Mouse (Mus musculus): Measurements from ENCODE around the gene Catspere2. TPM values are rescaled to one million over a fixed set of nuclear protein-coding genes. Genes with fewer than 3 reads are reported as not detected.
"Not testable (repeated sequence)": the region's sequence is repeated elsewhere in the genome, so short reads cannot be mapped to it uniquely, and the experiment has no call there.

The Catspere2 gene
- 1.4 and 2.3 TPM in 2 replicates for polyA plus RNA-seq (2012; rRNA removed)

DNA sequence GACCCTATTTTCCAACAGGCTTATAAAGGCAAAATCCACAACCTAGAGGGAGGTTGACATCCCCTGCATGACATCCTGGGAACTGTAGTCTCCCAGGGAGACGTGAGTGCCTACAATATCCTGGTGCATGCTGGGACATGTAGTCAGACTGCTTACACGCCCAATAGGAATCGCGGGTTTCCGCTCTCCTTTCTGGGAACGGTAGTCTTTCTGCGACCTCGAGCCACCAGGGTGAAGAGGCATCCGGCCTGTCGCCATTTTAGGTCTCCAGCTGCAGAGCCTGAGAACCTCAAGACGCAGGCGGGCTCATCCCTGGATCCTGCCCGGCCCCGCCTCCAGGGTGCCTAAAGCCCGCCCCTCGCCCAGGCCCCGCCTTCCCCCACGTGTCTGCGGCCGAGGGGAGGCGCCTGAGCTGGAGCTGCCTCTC lies at the start of gene Catspere2:
Catspere2 (plus strand) TSS at position 400 of the 427 bp plus-strand sequence.
- not testable (repeated sequence) for H3K4me1 ChIP-seq (ENCODE audit: control insufficient read depth, insufficient read depth, low read length)
- DNase-seq: peak; percentile 100
- under 1% methylated on average over 21 of the region's 21 CpGs for WGBS
- peak within 1 kb of the TSS; percentile 35 for H3K4me3 ChIP-seq (replicated peaks; ENCODE audit: extremely low read depth, low read depth, low read length)

DNA sequence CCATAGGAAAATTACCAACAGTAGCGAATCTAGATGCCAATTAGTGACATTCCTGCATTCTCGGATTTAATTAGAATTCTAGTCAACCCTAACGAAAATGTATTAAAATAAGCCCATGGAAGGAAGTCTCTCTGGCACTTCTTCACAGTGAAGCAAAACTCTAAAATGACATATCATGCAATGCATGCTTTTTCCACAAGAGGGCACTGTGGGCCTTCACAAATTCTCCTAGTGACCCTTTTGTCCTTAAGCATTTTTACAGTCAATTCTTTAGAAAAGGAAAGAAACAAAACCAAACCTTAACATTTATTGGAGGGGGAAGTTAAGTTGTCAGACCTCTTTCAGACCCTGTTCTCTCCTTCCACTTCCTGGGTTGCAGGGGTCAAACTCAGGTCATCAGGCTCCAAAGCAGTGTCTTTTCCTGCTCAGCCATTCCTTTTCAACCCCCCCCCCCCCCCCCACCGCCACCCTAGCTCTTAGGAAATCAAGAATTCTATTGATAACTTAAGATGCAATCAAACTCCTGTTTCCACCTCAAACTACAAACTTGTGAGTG lies 42.7 kb upstream of the Catspere2 start:
- TF ChIP-seq CTCF (IDR thresholded peaks at IDR 0.05; ENCODE audit: insufficient read depth, low read length): peak; percentile 4; the same call in 1 of the 2 replicates
- DNase-seq; H3K4me1 ChIP-seq (ENCODE audit: control insufficient read depth, insufficient read depth, low read length); H3K4me3 ChIP-seq (replicated peaks; ENCODE audit: extremely low read depth, low read depth, low read length): not testable (repeated sequence)
- 2% methylated on average over 3 of the region's 4 CpGs for WGBS

DNA sequence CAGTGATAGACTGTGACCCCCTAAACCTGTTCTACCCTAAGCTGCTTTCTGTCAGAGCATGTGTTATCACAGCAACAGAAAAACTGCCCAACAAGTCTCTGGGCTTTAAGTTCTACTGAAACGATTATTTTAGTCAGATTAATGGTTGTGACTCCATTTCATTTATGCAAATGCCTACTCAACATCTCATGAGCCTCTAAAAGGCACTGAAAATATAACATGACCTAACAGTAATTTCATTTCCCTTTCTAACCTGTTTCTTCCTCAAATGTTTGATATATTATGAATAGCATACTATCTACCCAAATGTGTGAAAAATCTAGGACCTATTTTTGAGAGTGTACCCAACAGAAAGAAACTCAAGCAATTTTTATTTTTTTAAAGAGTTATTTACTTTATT lies 1.9 kb upstream of the Catspere2 start:
- 76% methylated on average over 1 of the region's 1 CpGs for WGBS
- H3K4me1 ChIP-seq (ENCODE audit: control insufficient read depth, insufficient read depth, low read length): no peaks in the 10 kb centered on the region
- H3K4me3 ChIP-seq (replicated peaks; ENCODE audit: extremely low read depth, low read depth, low read length): no peak overlapping the region

DNA sequence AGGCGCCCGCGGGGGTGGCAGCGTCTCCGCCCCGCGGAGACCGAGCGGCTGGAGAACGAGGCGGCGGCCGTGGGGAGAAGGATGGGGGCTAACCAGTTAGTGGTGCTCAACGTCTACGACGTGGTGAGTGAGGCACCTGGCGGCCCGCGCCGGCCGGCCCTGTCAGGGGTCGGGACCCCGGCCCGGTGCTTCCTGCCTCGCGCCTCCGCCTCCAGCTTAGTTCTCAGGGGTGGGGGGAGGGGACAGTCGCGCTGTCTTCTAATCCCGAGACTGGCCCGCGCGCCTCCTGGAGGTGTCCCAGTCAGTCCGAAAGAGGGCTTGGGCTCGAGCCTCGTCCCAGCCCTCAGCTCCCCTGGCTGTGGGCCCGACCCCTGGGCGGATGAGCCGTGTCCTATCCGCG lies 359 bp downstream of the Catspere2 start:
- peak overlapping the region; percentile 35 for H3K4me3 ChIP-seq (replicated peaks; ENCODE audit: extremely low read depth, low read depth, low read length)
- not testable (repeated sequence) for H3K4me1 ChIP-seq (ENCODE audit: control insufficient read depth, insufficient read depth, low read length); DNase-seq
- 0% methylated on average over 23 of the region's 41 CpGs for WGBS

More for the DNA sequence above, 1.9 kb upstream of the Catspere2 start:
- no peak for DNase-seq
- TF ChIP-seq CTCF (IDR thresholded peaks at IDR 0.05; ENCODE audit: insufficient read depth, low read length) (no peak), POLR2A (IDR thresholded peaks at IDR 0.05; ENCODE audit: borderline replicate concordance, extremely low read depth, low read depth, low read length) (no peak)

DNA sequence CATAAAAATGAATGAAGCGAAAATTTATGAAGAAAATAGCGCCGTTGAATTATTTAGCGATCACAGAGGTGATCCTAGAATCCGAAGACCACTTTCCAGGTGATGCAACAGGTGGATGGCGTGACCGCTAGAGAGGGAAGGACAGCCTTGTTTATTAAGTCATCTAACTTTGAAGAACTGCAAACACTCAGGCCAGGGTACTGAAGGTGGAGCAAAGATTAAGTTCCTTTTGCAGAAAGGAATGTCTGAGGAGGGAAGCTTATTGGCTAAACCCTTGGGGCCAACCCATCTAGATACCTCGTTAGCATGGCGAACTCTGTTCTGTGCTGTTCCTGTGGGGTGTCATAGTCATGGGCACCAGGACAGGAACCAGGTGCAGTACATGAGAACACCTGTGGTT lies 983 bp downstream of the Catspere2 start:
- peak; percentile 46 for DNase-seq
- H3K4me3 ChIP-seq (replicated peaks; ENCODE audit: extremely low read depth, low read depth, low read length): no peak overlapping the region
- TF ChIP-seq CTCF (IDR thresholded peaks at IDR 0.05; ENCODE audit: insufficient read depth, low read length): no peak
- TF ChIP-seq POLR2A (IDR thresholded peaks at IDR 0.05; ENCODE audit: borderline replicate concordance, extremely low read depth, low read depth, low read length): no peak
- 48% methylated on average over 9 of the region's 9 CpGs for WGBS
- H3K4me1 ChIP-seq (ENCODE audit: control insufficient read depth, insufficient read depth, low read length): no peaks in the 10 kb centered on the region

DNA sequence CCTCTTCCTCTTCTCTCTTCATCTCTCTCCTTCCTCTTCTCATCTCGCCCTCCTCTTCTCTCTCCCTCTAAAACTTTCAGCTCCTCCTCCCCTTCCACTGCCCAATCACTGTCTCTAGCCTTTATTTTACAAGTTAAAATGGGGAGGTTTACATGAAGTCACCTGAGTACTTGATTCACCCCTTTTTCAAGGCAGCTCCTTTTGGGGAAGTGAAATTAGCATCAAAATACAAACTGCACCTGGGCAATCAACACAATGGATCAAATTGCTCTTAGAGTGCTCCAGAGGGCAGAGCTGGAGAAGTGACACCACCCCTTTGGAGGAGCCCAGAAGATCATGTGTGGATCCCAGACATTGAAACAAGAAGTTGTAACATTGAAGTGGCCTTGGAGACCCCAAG lies 4.3 kb downstream of the Catspere2 start:
- not testable (repeated sequence) for H3K4me3 ChIP-seq (replicated peaks; ENCODE audit: extremely low read depth, low read depth, low read length); H3K4me1 ChIP-seq (ENCODE audit: control insufficient read depth, insufficient read depth, low read length); DNase-seq
- 77% methylated on average over 1 of the region's 1 CpGs for WGBS

DNA sequence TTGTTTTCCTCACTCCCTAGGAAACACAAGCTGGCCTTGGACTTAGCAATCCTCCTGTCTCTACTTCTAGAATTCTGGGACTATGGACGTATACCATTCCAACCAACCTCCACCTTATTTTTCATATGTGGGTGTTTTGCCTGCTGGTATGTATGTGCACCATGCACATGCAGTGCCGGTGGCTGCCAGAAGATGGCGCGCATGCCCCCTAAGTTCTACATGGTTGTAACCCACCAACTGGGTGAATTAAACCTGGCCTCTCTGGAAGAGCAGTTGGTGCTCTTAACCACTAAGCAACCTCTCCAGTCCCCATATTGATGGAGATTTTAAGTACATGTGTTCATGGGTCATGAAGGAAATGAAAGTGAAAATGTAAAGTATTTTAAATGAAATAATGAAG lies 89.6 kb downstream of the Catspere2 start:
- WGBS: 64% methylated on average over 4 of the region's 4 CpGs
- DNase-seq: not testable (repeated sequence)

DNA sequence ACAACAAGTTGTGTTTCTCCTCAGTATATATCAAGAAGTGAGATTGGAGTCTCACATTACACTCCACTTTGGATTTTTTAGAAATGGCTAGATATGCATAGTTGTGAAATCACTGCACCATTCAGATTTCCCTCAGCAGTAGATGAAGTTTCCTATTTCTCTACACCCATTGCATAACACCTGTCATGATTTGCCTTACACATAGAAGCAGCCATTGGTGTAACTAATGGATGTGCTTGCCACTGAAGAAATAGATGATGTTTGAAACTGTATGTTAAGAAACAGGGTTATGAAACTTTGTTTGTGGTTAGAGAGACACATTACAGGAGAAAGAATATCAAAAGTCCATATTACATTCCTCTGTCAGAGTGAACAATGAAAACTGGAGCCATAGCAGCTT lies 114.6 kb downstream of the Catspere2 start:
- not testable (repeated sequence) for H3K4me3 ChIP-seq (replicated peaks; ENCODE audit: extremely low read depth, low read depth, low read length); H3K4me1 ChIP-seq (ENCODE audit: control insufficient read depth, insufficient read depth, low read length); DNase-seq

More for the DNA sequence above, 89.6 kb downstream of the Catspere2 start:
- H3K4me1 ChIP-seq (ENCODE audit: control insufficient read depth, insufficient read depth, low read length); H3K4me3 ChIP-seq (replicated peaks; ENCODE audit: extremely low read depth, low read depth, low read length): not testable (repeated sequence)

DNA sequence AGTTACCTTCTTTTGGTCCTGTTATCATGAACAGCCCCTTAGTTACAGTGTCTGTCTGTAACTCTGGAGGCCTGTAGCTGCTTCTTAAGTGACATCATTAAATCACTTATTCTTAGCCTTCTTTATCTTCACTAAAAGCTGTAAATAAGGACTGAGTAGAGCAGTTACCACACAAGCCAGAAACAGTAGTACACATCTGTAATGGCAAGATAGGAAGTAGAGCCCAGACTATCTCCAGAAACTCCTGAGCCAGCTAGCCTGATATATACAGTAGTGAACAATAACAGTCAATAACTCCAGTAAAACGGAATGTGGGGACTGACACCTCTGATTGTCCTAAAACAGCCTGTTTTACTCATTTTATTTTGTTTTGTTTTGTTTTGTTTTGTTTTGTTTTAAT lies 125.3 kb downstream of the Catspere2 start:
- WGBS: 73% methylated on average over 1 of the region's 1 CpGs
- not testable (repeated sequence) for H3K4me1 ChIP-seq (ENCODE audit: control insufficient read depth, insufficient read depth, low read length); DNase-seq; H3K4me3 ChIP-seq (replicated peaks; ENCODE audit: extremely low read depth, low read depth, low read length)

DNA sequence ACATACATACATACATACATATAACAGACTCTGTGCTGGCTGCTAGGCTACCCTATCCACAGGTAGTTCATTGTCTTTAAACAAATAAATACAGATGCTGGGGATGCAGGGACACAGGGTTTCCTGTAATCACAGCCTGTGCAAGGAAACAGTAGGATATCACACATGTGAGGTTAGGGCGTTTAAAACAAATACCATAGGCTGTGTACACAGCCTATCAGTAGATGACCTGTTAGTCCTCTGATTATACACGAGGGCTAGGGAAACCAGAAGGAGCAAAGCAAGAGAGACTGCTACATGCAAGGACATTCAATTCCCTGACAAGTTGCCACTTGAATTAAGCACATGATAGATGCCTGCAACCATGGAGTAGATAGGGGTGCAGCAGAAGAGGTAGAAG lies 139.0 kb downstream of the Catspere2 start:
- not testable (repeated sequence) for H3K4me1 ChIP-seq (ENCODE audit: control insufficient read depth, insufficient read depth, low read length); H3K4me3 ChIP-seq (replicated peaks; ENCODE audit: extremely low read depth, low read depth, low read length); DNase-seq
- 40% methylated on average over 2 of the region's 2 CpGs for WGBS

DNA sequence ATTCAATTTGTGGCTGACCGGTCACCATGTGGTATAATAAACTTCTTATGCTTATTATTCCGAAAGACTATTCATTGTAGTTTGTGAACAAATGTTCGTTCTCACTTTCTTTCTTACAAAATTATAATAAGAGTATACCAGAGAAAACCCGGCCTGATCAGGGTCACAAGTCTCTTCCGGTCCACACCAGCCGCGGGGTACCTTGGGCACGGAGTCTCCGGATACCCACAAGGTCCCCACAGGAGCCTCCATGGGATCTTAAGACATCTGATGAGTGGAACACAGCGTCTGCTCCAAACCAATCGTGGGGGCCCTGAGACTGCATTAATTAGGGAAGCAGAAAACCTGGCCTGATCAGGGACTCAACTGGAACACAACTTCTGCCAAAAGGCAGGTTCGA lies 151.1 kb downstream of the Catspere2 start:
- no peak for DNase-seq
- no peak overlapping the region for H3K4me3 ChIP-seq (replicated peaks; ENCODE audit: extremely low read depth, low read depth, low read length)
- 92% methylated on average over 12 of the region's 12 CpGs for WGBS
- TF ChIP-seq POLR2A (IDR thresholded peaks at IDR 0.05; ENCODE audit: borderline replicate concordance, extremely low read depth, low read depth, low read length): no peak
- no peak for TF ChIP-seq CTCF (IDR thresholded peaks at IDR 0.05; ENCODE audit: insufficient read depth, low read length)
- no peaks in the 10 kb centered on the region for H3K4me1 ChIP-seq (ENCODE audit: control insufficient read depth, insufficient read depth, low read length)

DNA sequence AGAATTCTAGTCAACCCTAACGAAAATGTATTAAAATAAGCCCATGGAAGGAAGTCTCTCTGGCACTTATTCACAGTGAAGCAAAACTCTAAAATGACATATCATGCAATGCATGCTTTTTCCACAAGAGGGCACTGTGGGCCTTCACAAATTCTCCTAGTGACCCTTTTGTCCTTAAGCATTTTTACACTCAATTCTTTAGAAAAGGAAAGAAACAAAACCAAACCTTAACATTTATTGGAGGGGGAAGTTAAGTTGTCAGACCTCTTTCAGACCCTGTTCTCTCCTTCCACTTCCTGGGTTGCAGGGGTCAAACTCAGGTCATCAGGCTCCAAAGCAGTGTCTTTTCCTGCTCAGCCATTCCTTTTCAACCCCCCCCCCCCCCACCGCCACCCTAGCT lies 163.3 kb downstream of the Catspere2 start:
- H3K4me3 ChIP-seq (replicated peaks; ENCODE audit: extremely low read depth, low read depth, low read length); H3K4me1 ChIP-seq (ENCODE audit: control insufficient read depth, insufficient read depth, low read length); DNase-seq: not testable (repeated sequence)
- WGBS: 10% methylated on average over 2 of the region's 2 CpGs
- TF ChIP-seq CTCF (IDR thresholded peaks at IDR 0.05; ENCODE audit: insufficient read depth, low read length): 0 out of 2 replicates have a peak, but pooled peaks have one; percentile 12

DNA sequence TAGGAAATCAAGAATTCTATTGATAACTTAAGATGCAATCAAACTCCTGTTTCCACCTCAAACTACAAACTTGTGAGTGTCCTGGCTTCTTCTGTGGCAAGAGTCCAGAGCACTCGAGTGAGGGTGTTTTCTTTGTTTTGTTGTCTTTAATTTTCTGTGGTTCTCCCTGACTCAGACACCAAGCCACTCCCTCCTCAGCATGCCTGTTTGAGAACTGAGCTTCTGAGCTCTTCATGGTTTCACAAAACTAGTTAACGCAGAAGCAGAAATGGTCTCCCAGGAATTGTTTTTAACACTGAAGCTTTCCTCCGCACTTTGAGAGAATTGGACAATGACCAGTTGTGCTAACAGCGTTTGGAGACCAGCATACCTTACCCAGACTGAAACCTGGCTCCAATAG lies 163.7 kb downstream of the Catspere2 start:
- not testable (repeated sequence) for DNase-seq; H3K4me1 ChIP-seq (ENCODE audit: control insufficient read depth, insufficient read depth, low read length); H3K4me3 ChIP-seq (replicated peaks; ENCODE audit: extremely low read depth, low read depth, low read length)
- 41% methylated on average over 4 of the region's 4 CpGs for WGBS
